Mouse (Mus musculus): ENCODE measurements at regions not wholly inside any gene's neighbourhood (a gene's known extent, or its start where the extent isn't known, plus 50 kb on each side); places are given as distances from the start of the nearest gene placed in this dataset.

DNA sequence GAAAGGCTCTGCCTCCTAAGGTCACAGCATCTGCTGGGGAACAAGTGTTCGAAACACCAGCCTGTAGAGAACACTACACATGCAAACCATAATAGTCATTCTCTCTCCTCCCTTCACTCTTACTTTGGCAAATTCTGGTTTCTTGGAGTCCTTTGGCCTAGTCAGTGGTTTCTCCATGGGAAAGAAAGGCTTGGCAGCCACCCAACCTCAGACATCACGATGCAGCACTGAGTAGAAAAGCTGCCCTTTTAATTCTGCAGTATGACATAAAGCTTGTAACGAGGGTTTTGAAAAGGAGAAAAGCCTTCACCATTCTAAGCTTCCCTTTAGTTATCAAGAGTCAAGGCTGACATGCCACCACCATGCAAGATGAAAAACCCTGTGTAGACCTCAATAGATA, 284.2 kb downstream of the Pik3r1 start:
- in situ Hi-C loops (cut with MboI; ENCODE audit: low pct_unique_long_range_greater_than_20kb), result no loop called here
- POLR2A ChIA-PET, result interaction anchor here (0.5 kb wide), 1 partner anchor 141 kb away, joined by 3 read pairs; no protein-coding TSS in a partner anchor
- no peaks in the 10 kb centered on the region for H3K27me3 ChIP-seq
- no peak for DNase-seq (ENCODE audit: low read depth, low spot score)
- CTCF ChIA-PET, result no interaction called here
- TF ChIP-seq CTCF (IDR thresholded peaks at IDR 0.05), result no peak
- ATAC-seq, result no peak

DNA sequence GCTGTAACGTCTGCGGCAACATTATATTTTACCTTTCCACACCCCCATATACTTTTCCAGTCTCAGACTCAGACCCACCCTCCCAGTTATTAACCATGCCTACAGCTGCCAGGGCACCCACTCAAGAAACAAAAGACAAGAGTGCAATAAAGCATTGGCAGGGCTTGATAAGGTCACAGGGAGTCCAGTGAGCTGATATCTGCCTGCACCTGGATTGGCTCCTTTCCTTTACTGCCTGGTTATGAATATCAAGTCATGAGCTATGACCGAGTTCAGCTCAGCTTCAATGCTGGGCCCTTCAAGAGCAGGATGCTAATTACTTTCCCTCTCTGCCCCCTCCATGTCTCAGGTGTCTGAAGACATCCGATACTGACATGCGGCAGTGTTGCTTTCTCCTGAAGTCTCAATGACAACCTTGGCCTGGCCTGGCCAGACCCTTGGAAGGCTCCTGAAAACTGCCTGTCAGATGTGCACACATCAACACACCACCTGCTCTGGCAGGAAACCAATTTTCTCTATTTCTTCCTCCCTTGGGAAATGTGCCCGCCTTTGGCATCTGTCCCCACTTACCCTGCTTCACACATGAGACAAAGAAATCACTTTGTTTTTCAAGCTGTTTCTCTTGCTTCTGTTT, 286.3 kb downstream of the Pik3r1 start:
- ATAC-seq, result no peak
- no peak for DNase-seq (ENCODE audit: low read depth, low spot score)
- in situ Hi-C loops (cut with MboI; ENCODE audit: low pct_unique_long_range_greater_than_20kb), result no loop called here
- no peaks in the 10 kb centered on the region for H3K27me3 ChIP-seq
- CTCF ChIA-PET, result interaction anchor here (1.6 kb wide), 1 partner anchor 16 kb away, joined by 4 read pairs; no protein-coding TSS in a partner anchor
- POLR2A ChIA-PET, result no interaction called here
- no peak for TF ChIP-seq CTCF (IDR thresholded peaks at IDR 0.05)

DNA sequence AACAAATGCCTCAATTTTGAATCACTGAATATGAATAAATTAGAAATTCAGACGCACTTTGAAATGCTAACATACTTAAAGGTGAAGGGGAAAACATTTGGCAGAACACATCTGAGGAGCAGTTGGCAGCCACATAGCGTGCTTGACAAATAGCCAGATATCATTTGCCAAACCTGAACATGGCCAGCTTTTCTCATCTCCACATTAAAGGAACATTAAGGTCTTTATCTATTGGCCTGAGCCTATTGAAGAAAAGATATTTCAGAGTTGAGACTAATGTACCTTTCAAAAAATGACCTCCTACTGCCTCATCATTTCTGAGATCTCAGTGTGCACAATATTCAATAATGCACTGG, 288.7 kb downstream of the Pik3r1 start:
- DNase-seq (ENCODE audit: low read depth, low spot score), result no peak
- CTCF ChIA-PET, result interaction anchor here (0.9 kb wide), 1 partner anchor 15 kb away, joined by 4 read pairs; no protein-coding TSS in a partner anchor
- POLR2A ChIA-PET, result no interaction called here

DNA sequence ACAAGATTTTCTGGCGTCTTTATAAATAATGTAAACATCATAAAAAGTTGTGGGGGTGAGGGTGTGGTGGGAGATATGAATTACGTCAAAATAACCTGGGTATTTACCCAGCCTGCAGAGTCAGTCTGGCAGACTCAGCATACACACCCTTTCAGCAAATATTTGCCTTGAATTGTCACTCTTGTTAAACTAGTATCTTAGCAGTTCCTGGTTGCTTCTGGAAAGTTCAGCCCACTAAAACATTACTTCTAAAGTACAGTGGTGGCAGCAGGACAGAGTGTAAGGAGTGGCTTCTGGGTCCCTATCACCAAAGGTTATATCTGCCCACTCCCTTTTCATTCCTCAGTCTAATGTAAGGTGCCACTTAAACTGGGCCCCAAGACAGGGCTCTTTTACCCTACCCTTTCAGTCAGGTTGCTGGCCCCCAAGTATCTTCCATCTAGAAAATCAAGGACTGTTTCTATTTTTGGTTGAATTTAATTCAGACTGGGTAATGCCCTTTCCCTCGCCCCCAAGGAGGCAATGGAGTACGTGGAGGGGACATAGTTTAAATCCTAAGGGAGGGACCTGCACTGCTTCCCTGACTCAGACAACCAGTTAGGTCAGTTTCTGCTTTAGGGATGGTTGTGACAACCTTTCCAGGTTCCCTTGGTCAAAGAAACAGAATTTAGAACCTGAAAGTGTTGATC, 289.3 kb downstream of the Pik3r1 start:
- POLR2A ChIA-PET, result no interaction called here
- CTCF ChIA-PET, result no interaction called here
- in situ Hi-C loops (cut with MboI; ENCODE audit: low pct_unique_long_range_greater_than_20kb), result no loop called here
- ATAC-seq (no peak), DNase-seq (ENCODE audit: low read depth, low spot score) (no peak)
- TF ChIP-seq CTCF (IDR thresholded peaks at IDR 0.05), result no peak
- H3K27me3 ChIP-seq, result no peaks in the 10 kb centered on the region

More for the DNA sequence above, 288.7 kb downstream of the Pik3r1 start:
- in situ Hi-C loops (cut with MboI; ENCODE audit: low pct_unique_long_range_greater_than_20kb), result no loop called here
- no peaks in the 10 kb centered on the region for H3K27me3 ChIP-seq
- TF ChIP-seq CTCF (IDR thresholded peaks at IDR 0.05), result no peak
- ATAC-seq, result no peak

DNA sequence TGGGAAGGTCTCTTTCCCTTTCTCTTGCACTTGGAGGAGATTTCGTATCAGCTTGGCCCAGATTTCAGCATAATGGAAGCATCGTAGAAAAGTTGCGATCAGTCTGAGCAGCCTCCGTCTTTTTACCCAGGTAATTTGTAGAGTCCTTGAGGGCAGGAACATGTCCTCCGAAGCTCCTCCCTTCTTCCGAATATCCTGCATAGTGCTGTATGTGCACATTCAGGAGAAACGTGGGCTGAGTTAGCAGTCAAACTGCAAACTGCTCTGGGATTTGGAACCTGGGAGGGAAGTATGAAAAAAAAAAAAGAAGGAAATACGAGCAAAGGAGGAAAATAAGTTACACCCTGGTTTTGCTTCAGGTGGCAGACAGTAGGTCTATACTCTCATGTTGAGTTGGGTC, 294.7 kb downstream of the Pik3r1 start:
- in situ Hi-C loops (cut with MboI; ENCODE audit: low pct_unique_long_range_greater_than_20kb), result no loop called here
- ChIA-PET CTCF (no interaction called here), POLR2A (no interaction called here)
- H3K27me3 ChIP-seq, result no peaks in the 10 kb centered on the region
- ATAC-seq (no peak), DNase-seq (ENCODE audit: low read depth, low spot score) (no peak)
- no peak for TF ChIP-seq CTCF (IDR thresholded peaks at IDR 0.05)

DNA sequence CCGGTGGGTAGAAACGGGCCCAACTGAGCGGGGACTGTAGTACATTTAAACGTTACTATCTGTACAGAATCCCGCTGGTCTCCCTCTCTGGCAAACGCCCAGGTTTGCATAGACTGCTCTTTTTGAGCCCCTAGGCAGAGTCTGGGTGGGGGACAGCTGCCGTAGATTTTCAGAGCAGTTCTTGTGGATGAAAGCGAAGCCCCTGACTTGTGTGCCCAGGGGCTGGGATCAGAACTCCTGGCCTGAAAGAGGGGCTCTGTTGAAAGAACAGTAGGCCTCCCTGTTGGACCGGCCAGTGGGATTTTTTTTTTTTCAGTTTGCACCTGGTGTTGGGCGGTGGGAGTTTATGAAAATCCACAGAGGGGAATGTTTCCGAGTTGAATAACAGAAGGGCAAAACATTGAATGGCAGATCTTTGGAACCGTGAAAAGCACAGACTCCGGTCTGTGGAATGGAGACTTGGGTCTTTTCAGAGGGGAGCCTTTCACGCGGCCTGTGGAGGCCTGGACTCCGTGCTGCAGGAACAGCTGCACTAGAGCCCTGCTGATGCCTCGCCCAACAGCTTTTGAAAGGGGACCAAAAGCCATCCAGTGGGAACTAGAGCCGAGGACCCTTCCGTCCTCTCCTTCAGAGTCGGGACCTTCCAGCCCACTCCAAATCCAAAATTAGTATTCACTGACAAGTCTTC, 297.3 kb downstream of the Pik3r1 start:
- no peaks in the 10 kb centered on the region for H3K27me3 ChIP-seq
- in situ Hi-C loops (cut with MboI; ENCODE audit: low pct_unique_long_range_greater_than_20kb), result no loop called here
- no peak for ATAC-seq
- ChIA-PET CTCF (no interaction called here), POLR2A (no interaction called here)
- TF ChIP-seq CTCF (IDR thresholded peaks at IDR 0.05), result no peak
- no peak for DNase-seq (ENCODE audit: low read depth, low spot score)

DNA sequence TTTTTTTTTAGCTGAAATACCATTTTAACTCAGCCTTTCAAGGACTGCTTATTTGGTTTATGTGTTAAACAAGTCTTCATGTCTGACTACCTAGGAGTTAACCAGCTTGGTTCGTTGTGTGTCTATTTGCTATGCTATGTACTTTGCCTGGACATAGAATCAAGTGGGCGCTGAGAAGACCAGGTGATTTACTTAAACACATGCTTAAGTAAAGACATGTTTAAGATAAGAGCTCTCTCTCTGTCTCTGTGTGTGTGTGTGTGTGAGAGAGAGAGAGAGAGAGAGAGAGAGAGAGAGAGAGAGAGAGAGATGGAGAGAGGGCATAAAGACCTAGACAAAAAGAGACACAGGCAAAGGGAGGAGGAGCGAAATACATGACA, 302.3 kb downstream of the Pik3r1 start:
- in situ Hi-C loops (cut with MboI; ENCODE audit: low pct_unique_long_range_greater_than_20kb), result loop anchor here (5.0 kb wide), 1 partner anchor 42 kb away; no protein-coding TSS in a partner anchor
- no peaks in the 10 kb centered on the region for H3K27me3 ChIP-seq
- ChIA-PET POLR2A (interaction anchor here (0.6 kb wide), 1 partner anchor 225 kb away, joined by 3 read pairs; no protein-coding TSS in a partner anchor), CTCF (interaction anchor here (0.7 to 2.2 kb wide), 9 partner anchors 16 to 229 kb away, joined by 3 to 9 read pairs (median 4); no protein-coding TSS in a partner anchor)
- ATAC-seq (no peak), DNase-seq (ENCODE audit: low read depth, low spot score) (no peak)
- TF ChIP-seq CTCF (IDR thresholded peaks at IDR 0.05), result no peak

DNA sequence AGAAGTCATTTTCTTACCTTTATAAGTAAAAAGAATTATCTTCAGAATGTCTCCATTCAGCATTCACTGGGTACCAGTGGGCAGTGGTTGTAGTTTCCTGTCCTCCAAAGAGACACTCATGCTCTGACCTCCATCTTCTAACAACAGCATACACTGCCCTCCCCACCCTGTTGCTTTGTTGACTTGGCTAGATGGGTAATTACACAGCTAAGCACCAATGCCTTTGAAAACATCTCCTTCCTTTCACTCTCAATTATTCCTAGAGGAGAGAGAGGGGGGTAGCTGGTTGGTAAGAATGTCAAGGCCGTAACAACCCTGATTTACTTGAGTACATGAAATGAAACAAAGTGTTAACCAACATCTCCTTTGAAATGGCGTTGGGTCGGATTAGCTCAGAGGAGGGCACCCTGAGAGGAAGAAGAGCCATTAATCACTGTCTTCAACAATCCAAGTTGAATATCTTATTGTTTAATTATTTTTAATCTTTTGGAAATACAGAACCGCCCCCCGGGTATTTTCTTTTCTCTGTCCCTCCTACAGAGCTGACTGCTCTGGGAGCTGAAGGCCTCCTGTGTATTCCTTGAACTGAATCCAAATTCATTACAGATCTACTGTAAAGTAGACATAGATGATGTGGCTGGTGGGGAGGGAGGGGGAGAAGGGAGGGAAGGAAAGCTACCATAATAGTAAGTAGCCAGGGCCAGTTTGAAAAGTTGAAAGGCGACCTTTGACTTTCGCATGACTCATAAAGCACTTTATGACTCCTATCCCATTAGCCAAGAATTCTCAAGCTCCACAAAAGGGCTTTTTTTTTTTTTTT, 302.9 kb downstream of the Pik3r1 start:
- ATAC-seq (peak; percentile 82), DNase-seq (ENCODE audit: low read depth, low spot score) (peak; percentile 85)
- no peaks in the 10 kb centered on the region for H3K27me3 ChIP-seq
- ChIA-PET POLR2A (interaction anchor here (0.6 kb wide), 1 partner anchor 225 kb away, joined by 3 read pairs; no protein-coding TSS in a partner anchor), CTCF (interaction anchor here (0.7 to 2.2 kb wide), 9 partner anchors 17 to 229 kb away, joined by 3 to 9 read pairs (median 4); no protein-coding TSS in a partner anchor)
- no peak for TF ChIP-seq CTCF (IDR thresholded peaks at IDR 0.05)
- in situ Hi-C loops (cut with MboI; ENCODE audit: low pct_unique_long_range_greater_than_20kb), result loop anchor here (5.0 kb wide), 1 partner anchor 42 kb away; no protein-coding TSS in a partner anchor

DNA sequence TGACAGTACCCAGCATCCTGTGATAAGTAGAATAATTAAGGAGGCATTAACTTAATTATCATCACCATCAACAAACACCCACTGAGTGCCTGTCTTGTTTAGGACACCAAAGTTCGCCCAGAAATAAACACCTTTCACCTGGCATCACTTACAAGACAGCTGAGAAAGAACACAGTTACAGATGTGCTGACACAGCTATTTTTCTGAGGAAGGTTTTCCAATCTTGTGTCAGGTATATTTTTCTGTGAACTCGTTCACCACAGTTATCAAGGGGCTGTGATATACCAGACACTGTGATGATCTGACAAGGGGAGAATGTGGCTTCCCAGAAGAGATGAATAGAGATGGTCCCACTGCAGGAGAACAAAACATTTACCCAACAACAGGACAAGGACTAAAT, 311.1 kb downstream of the Pik3r1 start:
- ChIA-PET POLR2A (no interaction called here), CTCF (no interaction called here)
- no peaks in the 10 kb centered on the region for H3K27me3 ChIP-seq
- in situ Hi-C loops (cut with MboI; ENCODE audit: low pct_unique_long_range_greater_than_20kb), result no loop called here
- no peak for ATAC-seq
- no peak for TF ChIP-seq CTCF (IDR thresholded peaks at IDR 0.05)
- no peak for DNase-seq (ENCODE audit: low read depth, low spot score)

DNA sequence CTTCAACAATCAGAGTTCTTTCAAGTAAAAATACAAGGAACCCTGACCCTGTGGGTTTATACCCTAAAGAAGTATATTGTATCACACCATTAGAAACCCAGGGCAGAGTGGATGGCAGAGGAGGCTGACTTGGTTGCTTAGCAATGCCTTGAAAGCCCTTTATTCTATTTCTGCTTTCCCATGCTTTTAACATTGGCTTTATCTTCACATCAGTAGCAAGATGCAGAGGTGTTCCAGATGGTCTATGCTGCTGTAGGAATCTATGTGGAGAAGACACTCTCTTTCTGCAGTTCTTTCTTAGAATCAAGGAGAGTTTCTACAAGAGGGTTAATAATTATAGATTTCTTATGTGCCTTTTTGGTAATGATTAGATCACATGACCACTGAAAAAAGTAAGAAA, 313.7 kb downstream of the Pik3r1 start:
- no peak for TF ChIP-seq CTCF (IDR thresholded peaks at IDR 0.05)
- POLR2A ChIA-PET, result no interaction called here
- no peaks in the 10 kb centered on the region for H3K27me3 ChIP-seq
- in situ Hi-C loops (cut with MboI; ENCODE audit: low pct_unique_long_range_greater_than_20kb), result no loop called here
- ATAC-seq, result no peak
- no peak for DNase-seq (ENCODE audit: low read depth, low spot score)
- CTCF ChIA-PET, result no interaction called here

Data from Patski (cell line).